Mouse (Mus musculus): Measurements from ENCODE around the gene Garnl3. TPM values are rescaled to one million over a fixed set of nuclear protein-coding genes. Genes with fewer than 3 reads are reported as not detected.

The Garnl3 gene
- total RNA-seq (2021), result 10 to 100 TPM; 13.3 to 15.0 TPM
- polyA plus RNA-seq (2012; rRNA removed), result 13.4 and 21.4 TPM in 2 replicates
- long read RNA-seq, partial matches to known transcripts, result 2 of 13 reads
- long read RNA-seq, other reads (novel, unspliced or antisense), result 11 of 13 reads

GRCm38 (mm10) chr2:33131500-33132092 lies at the start of gene Garnl3:
Garnl3 (minus strand) TSS chr2:33131654.
- peak; percentile 71 for DNase-seq

GRCm38 (mm10) chr2:33179930-33180630 lies 48.6 kb upstream of the Garnl3 start:
- peak; percentile 44 for DNase-seq

GRCm38 (mm10) chr2:33179171-33179929 lies 47.9 kb upstream of the Garnl3 start:
- DNase-seq, result no peak

GRCm38 (mm10) chr2:33178243-33178932 lies 46.9 kb upstream of the Garnl3 start:
- DNase-seq, result no peak

GRCm38 (mm10) chr2:33177443-33178242 lies 46.2 kb upstream of the Garnl3 start:
- DNase-seq, result no peak

- no peak for DNase-seq
Measured at GRCm38 (mm10) chr2:33176921-33177320, 45.5 kb upstream of the Garnl3 start.

- DNase-seq, result no peak
Measured at GRCm38 (mm10) chr2:33176516-33176915, 45.1 kb upstream of the Garnl3 start.

- no peak for DNase-seq
Measured at GRCm38 (mm10) chr2:33173686-33174085, 42.2 kb upstream of the Garnl3 start.

- no peak for DNase-seq
Measured at GRCm38 (mm10) chr2:33173126-33173525, 41.7 kb upstream of the Garnl3 start.

GRCm38 (mm10) chr2:33170777-33171565 lies 39.5 kb upstream of the Garnl3 start:
- DNase-seq, result no peak

GRCm38 (mm10) chr2:33169445-33169844 lies 38.0 kb upstream of the Garnl3 start:
- DNase-seq, result no peak

- DNase-seq, result no peak
Measured at GRCm38 (mm10) chr2:33167060-33167459, 35.6 kb upstream of the Garnl3 start.

GRCm38 (mm10) chr2:33165710-33166374 lies 34.4 kb upstream of the Garnl3 start:
- DNase-seq, result no peak

GRCm38 (mm10) chr2:33165229-33165628 lies 33.8 kb upstream of the Garnl3 start:
- DNase-seq, result no peak

- no peak for DNase-seq
Measured at GRCm38 (mm10) chr2:33164646-33165045, 33.2 kb upstream of the Garnl3 start.

- DNase-seq, result no peak
Measured at GRCm38 (mm10) chr2:33162126-33162525, 30.7 kb upstream of the Garnl3 start.

- peak; percentile 41 for DNase-seq
Measured at GRCm38 (mm10) chr2:33160326-33160973, 29.0 kb upstream of the Garnl3 start.

GRCm38 (mm10) chr2:33159593-33159992 lies 28.1 kb upstream of the Garnl3 start:
- no peak for DNase-seq

GRCm38 (mm10) chr2:33158895-33159294 lies 27.4 kb upstream of the Garnl3 start:
- DNase-seq, result no peak

Data from adrenal gland, adult 2 months (tissue).